Mouse (Mus musculus) heart, embryonic 16.5 days (tissue): ENCODE measurements around the gene Slc2a10. TPM values are rescaled to one million over a fixed set of nuclear protein-coding genes. Genes with fewer than 3 reads are reported as not detected.
"Not testable (repeated sequence)": the region's sequence is repeated elsewhere in the genome, so short reads cannot be mapped to it uniquely, and the experiment has no call there.

Experiments
- ATAC-seq: fragments of 200-750 bp; cut with Nextera tagmentation; replicated peaks from 2 replicates; pipeline ENCODE4 v1.8.0; 2017; ENCODE audit warnings: moderate number of reproducible peaks; ENCODE audit not compliant: insufficient read depth, low FRiP score; ENCODE audit errors: extremely low read depth
- H3K27ac ChIP-seq: fragments of 300-500 bp; sonication (generic); 2 replicates; pipeline ENCODE4 v1.5.1; 2014; ENCODE audit warnings: mild to moderate bottlenecking, low read length, control low read depth, moderate library complexity
- H3K27me3 ChIP-seq: fragments of 300-500 bp; sonication (generic); 2 replicates; pipeline ENCODE4 v1.6.1; 2014; ENCODE audit warnings: low read length, mixed read lengths; ENCODE audit not compliant: control insufficient read depth, insufficient read depth
- H3K36me3 ChIP-seq: fragments of 300-500 bp; sonication (generic); 2 replicates; pipeline ENCODE4 v1.6.1; 2014; ENCODE audit not compliant: control insufficient read depth, insufficient read depth
- H3K4me1 ChIP-seq: fragments of 300-500 bp; sonication (generic); 2 replicates; pipeline ENCODE4 v1.6.1; 2014; ENCODE audit warnings: low read length, mixed read lengths; ENCODE audit not compliant: control insufficient read depth, insufficient read depth
- H3K4me2 ChIP-seq: fragments of 300-500 bp; sonication (generic); 2 replicates; pipeline ENCODE4 v1.6.1; 2014; ENCODE audit warnings: low read depth, mild to moderate bottlenecking, control low read depth, low read length
- H3K4me3 ChIP-seq: fragments of 300-500 bp; sonication (generic); 2 replicates; pipeline ENCODE4 v1.5.1; 2014; ENCODE audit warnings: mild to moderate bottlenecking, control low read depth, low read length
- H3K9ac ChIP-seq: fragments of 300-500 bp; sonication (generic); 2 replicates; pipeline ENCODE4 v1.6.1; 2014; ENCODE audit warnings: low read length, control low read depth
- H3K9me3 ChIP-seq: fragments of 300-500 bp; sonication (generic); replicated peaks from 2 replicates; pipeline ENCODE4 v1.6.1; 2016; ENCODE audit warnings: low read length; ENCODE audit not compliant: control insufficient read depth
- WGBS: fragments of 180-500 bp; shearing (Covaris S2); extraction: QIAGEN DNeasy Blood & Tissue Kit; methylation state at CpG from one replicate; pipeline ENCODE4 v1.1.7; 2014; 5-methylcytosine and 5-hydroxymethylcytosine counted together
- polyA plus RNA-seq: library from polyadenylated mRNA; unstranded; fragments of >200 nt; fragmentation: Nextera tagmentation; extraction: Ambion mirVana; gene quantifications from 2 replicates; pipeline ENCODE4 v1.2.1, GENCODE M21; 2015

Gene Slc2a10
- polyA plus RNA-seq, 1 experiment from 2014 or later: 5.4 TPM

DNA sequence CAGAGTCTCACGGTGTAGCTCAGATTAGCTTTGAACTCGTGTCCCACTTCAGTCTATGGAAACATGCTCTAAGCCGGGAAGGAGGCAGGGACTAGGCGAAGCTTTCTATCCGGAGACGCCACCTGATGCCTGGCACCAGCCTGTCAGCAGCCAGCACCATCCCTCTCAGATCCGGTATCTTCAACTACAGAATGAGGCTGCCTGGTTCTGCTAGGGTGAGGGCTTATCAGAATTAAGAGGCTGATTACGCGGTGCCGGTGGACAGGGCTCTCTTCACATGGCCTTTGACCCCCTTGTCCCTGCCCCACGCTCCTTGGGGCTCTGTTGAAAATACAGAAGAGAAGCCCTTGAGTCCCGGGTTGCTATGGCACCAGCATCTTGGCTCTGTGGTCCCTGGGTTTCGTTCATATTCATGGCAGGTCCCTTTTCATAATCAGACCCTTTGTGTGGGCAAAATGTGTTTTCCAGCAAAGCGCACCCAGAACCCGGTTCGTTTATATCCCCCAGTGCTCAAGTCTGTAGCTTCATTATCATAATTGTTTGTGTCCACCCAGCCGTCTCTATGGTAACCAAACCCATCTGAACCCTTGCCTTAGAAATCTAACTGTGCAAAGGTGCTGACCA, 9.9 kb upstream of the Slc2a10 start:
- ATAC-seq: no peak
- 21% methylated on average over 17 of the region's 17 CpGs for WGBS
- H3K27ac ChIP-seq: peak overlapping the region; percentile 72

DNA sequence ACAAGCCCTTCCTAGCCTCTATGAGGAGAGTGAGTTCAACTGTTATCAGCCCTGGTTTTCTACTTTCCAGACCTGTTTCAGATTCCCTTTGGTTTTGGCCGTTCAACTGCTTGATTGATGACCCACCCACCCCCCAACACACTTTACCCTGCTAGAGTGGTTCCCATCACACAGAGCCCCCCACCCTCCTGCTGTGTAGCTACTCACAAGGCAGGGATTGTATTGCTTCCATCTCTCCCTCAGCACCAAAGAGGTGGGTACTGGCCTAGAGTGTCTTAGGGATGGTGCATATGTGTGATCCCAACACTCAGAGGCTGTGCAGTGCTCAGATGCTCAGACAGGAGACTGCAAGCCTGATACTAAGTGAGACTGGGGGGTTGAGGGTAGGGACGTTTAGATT, 9.1 kb upstream of the Slc2a10 start:
- no peaks in the 10 kb centered on the region for H3K9me3 ChIP-seq
- no peaks in the 10 kb centered on the region for H3K27me3 ChIP-seq
- H3K4me1 ChIP-seq: peaks cover 11% of the 10 kb centered on the region
- H3K27ac ChIP-seq: no peak overlapping the region
- peaks cover 10% of the 10 kb centered on the region for H3K36me3 ChIP-seq
- no peak overlapping the region for H3K4me2 ChIP-seq
- 45% methylated on average over 2 of the region's 2 CpGs for WGBS
- H3K9ac ChIP-seq: no peak overlapping the region
- no peak overlapping the region for H3K4me3 ChIP-seq
- no peak for ATAC-seq

More for the DNA sequence above, 9.9 kb upstream of the Slc2a10 start:
- H3K36me3 ChIP-seq: peaks cover 10% of the 10 kb centered on the region
- peak overlapping the region; percentile 94 for H3K4me2 ChIP-seq
- peaks cover 11% of the 10 kb centered on the region for H3K4me1 ChIP-seq
- H3K27me3 ChIP-seq: no peaks in the 10 kb centered on the region
- peak overlapping the region; percentile 76 for H3K4me3 ChIP-seq
- H3K9ac ChIP-seq: peak overlapping the region; percentile 86
- H3K9me3 ChIP-seq: no peaks in the 10 kb centered on the region

- no peak overlapping the region for H3K4me3 ChIP-seq
- no peak overlapping the region for H3K27ac ChIP-seq
- no peaks in the 10 kb centered on the region for H3K9me3 ChIP-seq
- H3K4me1 ChIP-seq: peaks cover 11% of the 10 kb centered on the region
- H3K36me3 ChIP-seq: no peaks in the 10 kb centered on the region
- no peak overlapping the region for H3K4me2 ChIP-seq
- no peaks in the 10 kb centered on the region for H3K27me3 ChIP-seq
- ATAC-seq: no peak
- no peak overlapping the region for H3K9ac ChIP-seq
Observed at GRCm38 (mm10) chr2:165496251-165496650, 7.3 kb upstream of the Slc2a10 start.

DNA sequence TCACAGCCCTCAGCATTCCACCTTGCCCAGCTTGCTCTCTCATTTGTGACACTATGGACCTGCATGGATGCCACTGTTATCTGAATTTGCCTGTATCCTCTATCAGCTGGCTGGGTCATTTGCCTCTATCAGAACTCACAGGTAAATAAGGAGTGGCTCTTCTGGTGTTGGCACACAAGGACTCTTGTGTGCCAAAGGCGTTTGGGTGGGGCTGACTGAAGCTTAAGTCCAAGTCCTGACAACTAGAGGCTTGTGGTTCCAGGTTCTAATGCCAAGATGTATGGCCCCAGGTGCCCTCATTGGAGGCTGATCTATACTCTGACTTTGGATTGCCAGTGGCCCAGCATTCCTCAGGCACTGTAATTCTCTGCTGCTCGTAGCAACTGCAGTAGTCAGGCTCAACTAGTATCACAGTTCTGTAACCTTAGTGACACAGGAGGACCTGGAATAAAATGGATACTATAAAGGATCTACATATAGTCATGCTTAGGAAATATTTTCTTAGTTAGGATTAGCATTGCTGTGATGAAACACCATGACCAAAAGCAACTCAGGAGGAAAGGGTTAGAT, 5.8 kb upstream of the Slc2a10 start:
- no peaks in the 10 kb centered on the region for H3K27me3 ChIP-seq
- ATAC-seq: no peak
- WGBS: 60% methylated on average over 2 of the region's 2 CpGs
- no peak overlapping the region for H3K4me2 ChIP-seq
- H3K9ac ChIP-seq: no peak overlapping the region
- H3K4me1 ChIP-seq: 0 out of 2 replicates have a peak, but pooled peaks cover 3% of the 10 kb centered on the region
- H3K9me3 ChIP-seq: no peaks in the 10 kb centered on the region
- H3K4me3 ChIP-seq: no peak overlapping the region
- H3K36me3 ChIP-seq: no peaks in the 10 kb centered on the region
- H3K27ac ChIP-seq: no peak overlapping the region

DNA sequence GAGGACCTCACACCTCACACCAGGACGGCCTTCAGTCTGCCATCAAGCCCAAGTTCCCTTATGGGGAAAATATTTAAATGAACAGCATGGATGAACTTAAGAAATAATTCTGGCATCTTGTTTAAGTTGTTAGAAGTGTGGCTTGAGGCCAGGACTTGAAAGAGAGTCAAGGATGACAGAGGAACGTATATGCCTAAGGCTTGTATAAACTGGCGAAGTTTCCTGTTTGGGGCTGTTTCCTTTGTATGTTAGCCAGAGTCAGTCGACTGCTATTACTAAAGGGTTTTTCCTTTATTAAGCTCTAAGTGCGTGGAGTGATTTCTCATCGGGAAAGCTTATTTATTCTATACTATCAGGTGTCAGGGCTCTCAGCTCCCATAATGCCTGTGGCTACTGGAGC, 4.8 kb upstream of the Slc2a10 start:
- no peak overlapping the region for H3K27ac ChIP-seq
- no peak overlapping the region for H3K9ac ChIP-seq
- no peak for ATAC-seq
- no peaks in the 10 kb centered on the region for H3K36me3 ChIP-seq
- H3K27me3 ChIP-seq: no peaks in the 10 kb centered on the region
- H3K9me3 ChIP-seq: no peaks in the 10 kb centered on the region
- WGBS: 51% methylated on average over 6 of the region's 6 CpGs
- peaks cover 7% of the 10 kb centered on the region for H3K4me1 ChIP-seq
- H3K4me2 ChIP-seq: no peak overlapping the region
- no peak overlapping the region for H3K4me3 ChIP-seq

- WGBS: 50% methylated on average over 9 of the region's 9 CpGs
- no peak overlapping the region for H3K4me3 ChIP-seq
- H3K9me3 ChIP-seq: no peaks in the 10 kb centered on the region
- peaks cover 4% of the 10 kb centered on the region for H3K4me1 ChIP-seq
- no peaks in the 10 kb centered on the region for H3K36me3 ChIP-seq
- H3K9ac ChIP-seq: no peak overlapping the region
- no peak for ATAC-seq
- no peak overlapping the region for H3K27ac ChIP-seq
- no peaks in the 10 kb centered on the region for H3K27me3 ChIP-seq
- H3K4me2 ChIP-seq: no peak overlapping the region
Observed at GRCm38 (mm10) chr2:165509686-165510085, 6.1 kb downstream of the Slc2a10 start.

DNA sequence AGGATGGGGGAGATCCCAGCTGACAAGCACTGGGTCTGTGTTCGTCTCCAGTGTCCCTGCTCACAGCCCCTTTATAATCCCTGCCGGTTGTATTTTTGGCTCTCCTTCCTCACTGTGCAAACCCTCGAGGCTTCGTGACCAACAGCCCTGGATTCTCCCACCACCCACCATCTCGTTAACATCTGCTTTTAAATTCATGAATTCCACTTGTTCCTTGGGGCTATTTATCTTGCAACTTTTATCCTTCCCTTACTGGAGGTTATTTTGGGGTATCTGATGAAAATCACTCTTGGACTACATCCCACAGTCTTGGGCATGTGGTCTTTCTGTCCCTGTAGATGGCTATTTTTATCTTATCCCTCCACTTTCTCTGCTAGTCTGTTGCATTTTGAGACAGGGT, 6.9 kb downstream of the Slc2a10 start:
- Histone ChIP-seq H3K4me2 (no peak overlapping the region), H3K4me3 (no peak overlapping the region), H3K9me3 (no peaks in the 10 kb centered on the region), H3K9ac (no peak overlapping the region), H3K27me3 (no peaks in the 10 kb centered on the region), H3K4me1 (peaks cover 4% of the 10 kb centered on the region), H3K27ac (no peak overlapping the region), H3K36me3 (no peaks in the 10 kb centered on the region)
- no peak for ATAC-seq
- WGBS: 41% methylated on average over 5 of the region's 5 CpGs

DNA sequence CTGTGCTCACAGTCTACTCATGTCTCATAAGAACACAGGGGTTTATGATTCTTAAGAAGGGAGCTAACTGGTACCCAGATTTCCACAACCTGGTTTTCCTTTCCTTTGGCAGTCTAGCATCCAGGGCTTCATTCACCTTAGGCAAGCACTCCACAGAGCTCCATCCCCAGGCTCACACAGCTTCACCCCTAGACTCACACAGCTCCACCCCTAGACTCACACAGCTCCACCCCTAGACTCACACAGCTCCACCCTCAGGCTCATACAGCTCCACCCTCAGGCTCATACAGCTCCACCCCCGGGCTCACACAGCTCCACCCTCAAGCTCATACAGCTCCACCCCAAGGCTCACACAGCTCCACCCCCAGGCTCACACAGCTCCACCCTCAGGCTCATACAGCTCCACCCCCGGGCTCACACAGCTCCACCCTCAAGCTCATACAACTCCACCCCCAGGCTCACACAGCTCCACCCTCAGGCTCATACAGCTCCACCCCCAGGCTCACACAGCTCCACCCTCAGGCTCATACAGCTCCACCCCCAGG, 7.4 kb downstream of the Slc2a10 start:
- H3K27me3 ChIP-seq, H3K9ac ChIP-seq, H3K36me3 ChIP-seq, H3K9me3 ChIP-seq, ATAC-seq, H3K4me2 ChIP-seq, H3K4me1 ChIP-seq, H3K4me3 ChIP-seq, H3K27ac ChIP-seq: not testable (repeated sequence)
- 86% methylated on average over 2 of the region's 2 CpGs for WGBS

- not testable (repeated sequence) for H3K9ac ChIP-seq, H3K4me1 ChIP-seq, H3K9me3 ChIP-seq, H3K36me3 ChIP-seq, H3K4me3 ChIP-seq, ATAC-seq, H3K27me3 ChIP-seq, H3K4me2 ChIP-seq, H3K27ac ChIP-seq
- 78% methylated on average over 4 of the region's 4 CpGs for WGBS
Observed at GRCm38 (mm10) chr2:165511530-165511929, 7.9 kb downstream of the Slc2a10 start.
